ENCODE assay signal across 16 mouse cellular contexts in the genomic region with DNA sequence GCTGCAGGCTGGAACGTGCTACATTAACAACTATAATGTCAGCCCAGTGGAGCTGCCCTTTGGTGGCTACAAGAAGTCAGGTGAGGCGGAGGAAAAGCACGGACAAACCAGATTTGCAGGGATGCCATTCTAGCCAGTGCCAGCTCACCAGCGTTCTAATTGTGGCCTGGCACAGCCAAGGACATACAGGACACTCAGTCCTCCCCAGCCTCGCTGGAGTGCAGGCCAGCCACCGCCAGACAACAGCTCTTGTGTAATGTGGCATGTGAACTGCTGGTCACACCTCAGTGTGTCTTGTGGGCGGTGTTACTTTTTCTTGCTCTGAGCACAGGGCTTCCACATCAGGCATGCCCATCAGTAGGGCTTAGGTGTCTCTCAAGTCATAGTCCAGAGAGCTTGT. TPM values are rescaled to one million over a fixed set of nuclear protein-coding genes. Genes with fewer than 3 reads are reported as not detected.
DNase-seq lines count a peak whose midpoint lies in the region; ATAC-seq and TF ChIP-seq lines count a peak whose summit lies in the region.
"Had no signal": no experiment of that assay in that cellular context is flagged by ENCODE, and none has a peak within 500 bp of the region (broad histone marks: within the 10 kb centered on the region; RNA-seq: fewer than 3 reads in every experiment).

No protein-coding gene starts in this region.

- H3K27me3 ChIP-seq in midbrain, embryonic 15.5 days (replicated peaks), result no peaks in the 10 kb centered on the region

- no peak for ATAC-seq in midbrain, embryonic 15.5 days (replicated peaks)
- ATAC-seq: activated CD4-positive, CD25-positive, alpha-beta regulatory T cell, adult 4 months; lung, postnatal 0 days had no signal

- H3K4me2 ChIP-seq in midbrain, embryonic 15.5 days, result no peak overlapping the region
- H3K4me2 ChIP-seq: hindbrain, embryonic 14.5 days had no signal

- intact Hi-C loops in gastrocnemius, adult 2 months (cut with DNase I), result no loop called here

- no peak overlapping the region for H3K4me3 ChIP-seq in gastrocnemius, adult 2 months
- no peak overlapping the region for H3K4me3 ChIP-seq in midbrain, embryonic 15.5 days
- H3K4me3 ChIP-seq: layer of hippocampus, adult 2 months; midbrain, embryonic 10.5 days had no signal

- 84% methylated on average over 7 of the region's 7 CpGs for WGBS in midbrain, embryonic 15.5 days

- no peaks in the 10 kb centered on the region for H3K9me3 ChIP-seq in midbrain, embryonic 15.5 days
- H3K9me3 ChIP-seq: midbrain, embryonic 10.5 days had no signal

- DNase-seq in gastrocnemius, adult 2 months, result peak; percentile 66
- no peak for DNase-seq in gastrocnemius, postnatal 4 days (ENCODE audit: low spot score in 2 of 2)
- DNase-seq in right cerebral cortex, adult 18-20 months, result peak; percentile 21
- DNase-seq in right cerebral cortex, postnatal 25 days, result no peak
- peak; percentile 76 to 88 for DNase-seq in kidney, adult 8-10 months
- DNase-seq in spleen, postnatal 10 days (ENCODE audit: low spot score in 2 of 2), result no peak
- DNase-seq in thymus, postnatal 4 days, result no peak
- DNase-seq: cerebellum, adult 11-12 months; embryo, embryonic 11 days; thymus, postnatal 14 days had no signal

- H3K9ac ChIP-seq in midbrain, embryonic 15.5 days, result no peak overlapping the region
- H3K9ac ChIP-seq: hindbrain, embryonic 14.5 days had no signal

- no peaks in the 10 kb centered on the region for H3K4me1 ChIP-seq in midbrain, embryonic 15.5 days

- H3K36me3 ChIP-seq in midbrain, embryonic 15.5 days (replicated peaks), result peaks cover 16% of the 10 kb centered on the region

- peak overlapping the region; percentile 53 for H3K27ac ChIP-seq in gastrocnemius, adult 2 months
- H3K27ac ChIP-seq in midbrain, embryonic 15.5 days, result no peak overlapping the region
- H3K27ac ChIP-seq: hindbrain, embryonic 14.5 days; layer of hippocampus, adult 2 months; midbrain, embryonic 10.5 days had no signal

- TF ChIP-seq CTCF in gastrocnemius, adult 2 months (IDR thresholded peaks at IDR 0.05), result no peak

RNA-seq across cellular contexts. Expression of gene Aldh9a1, which starts 16.0 kb away (rescaled TPM):
- total RNA-seq in gastrocnemius, adult 2 months (2021), result 1 to 10 TPM; 4.1 to 5.8 TPM
- 10 to 100 TPM; 11.0 to 16.8 TPM for total RNA-seq in gastrocnemius, postnatal 4 days (2021)
- 33.4 and 37.1 TPM in 2 replicates for polyA plus RNA-seq in midbrain, embryonic 15.5 days (2015; fragmentation: Nextera tagmentation; extraction: Ambion mirVana)

RNA-seq across cellular contexts. Expression of gene Mgst3, which starts 27.8 kb away (rescaled TPM):
- 100 to 1,000 TPM; 147 to 151 TPM for total RNA-seq in gastrocnemius, adult 2 months (2021)
- total RNA-seq in gastrocnemius, postnatal 4 days (2021), result 10 to 100 TPM; 29.3 to 31.7 TPM
- 138 and 142 TPM in 2 replicates for polyA plus RNA-seq in midbrain, embryonic 15.5 days (2015; fragmentation: Nextera tagmentation; extraction: Ambion mirVana)

RNA-seq across cellular contexts. Expression of gene Tmco1, which starts 57.6 kb away (rescaled TPM):
- total RNA-seq in gastrocnemius, adult 2 months (2021), result 10 to 100 TPM; 33.2 to 40.4 TPM
- 10 to 100 TPM; 45.2 to 50.6 TPM for total RNA-seq in gastrocnemius, postnatal 4 days (2021)
- polyA plus RNA-seq in midbrain, embryonic 15.5 days (2015; fragmentation: Nextera tagmentation; extraction: Ambion mirVana), result 65.2 and 70.6 TPM in 2 replicates

Comparison
In these comparisons a context has a peak if more than half of its experiments do, and no peak if none do; other contexts are left out.
1. DNase-seq: peak in gastrocnemius, adult 2 months (single experiment), right cerebral cortex, adult 18-20 months (single experiment) and kidney, adult 8-10 months (2 of 2); none in gastrocnemius, postnatal 4 days (0 of 2), right cerebral cortex, postnatal 25 days (single experiment), spleen, postnatal 10 days (0 of 2) and thymus, postnatal 4 days (single experiment).
2. RNA of gene Mgst3, which starts 27.8 kb away (total RNA-seq): 147 to 151 TPM in gastrocnemius, adult 2 months; 29.3 to 31.7 TPM in gastrocnemius, postnatal 4 days; every median in the first group is over 4 times any median in the second.